Mouse (Mus musculus): Measurements from ENCODE around the gene Spo11.

Spo11 gene

DNA sequence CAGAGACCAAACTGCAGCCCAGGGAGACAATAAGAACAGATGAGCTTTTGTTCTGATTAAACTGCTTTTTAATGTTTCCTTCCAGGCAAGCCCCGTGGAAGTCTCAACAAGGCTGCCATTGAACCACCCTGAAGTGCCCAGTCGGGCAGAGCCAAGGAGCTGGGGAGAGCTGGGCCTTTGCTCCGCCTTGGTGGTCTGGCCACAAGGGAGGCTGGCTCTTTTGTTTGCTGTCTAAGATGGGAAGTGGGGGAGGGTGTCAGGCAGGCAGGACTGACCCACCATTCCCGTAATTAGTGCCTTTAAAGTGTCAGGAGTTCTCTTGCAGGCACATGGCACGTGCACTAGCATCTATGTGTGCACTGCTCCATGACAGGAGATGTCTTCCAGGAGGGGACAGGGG, 18.9 kb upstream of the Spo11 start:
- no peak for ATAC-seq (ENCODE audit: low TSS enrichment)

- peak; percentile 65; the same call in 1 of the 2 replicates for ATAC-seq (ENCODE audit: low TSS enrichment)
Measured at GRCm38 (mm10) chr2:172959006-172959768, 18.3 kb upstream of the Spo11 start.

DNA sequence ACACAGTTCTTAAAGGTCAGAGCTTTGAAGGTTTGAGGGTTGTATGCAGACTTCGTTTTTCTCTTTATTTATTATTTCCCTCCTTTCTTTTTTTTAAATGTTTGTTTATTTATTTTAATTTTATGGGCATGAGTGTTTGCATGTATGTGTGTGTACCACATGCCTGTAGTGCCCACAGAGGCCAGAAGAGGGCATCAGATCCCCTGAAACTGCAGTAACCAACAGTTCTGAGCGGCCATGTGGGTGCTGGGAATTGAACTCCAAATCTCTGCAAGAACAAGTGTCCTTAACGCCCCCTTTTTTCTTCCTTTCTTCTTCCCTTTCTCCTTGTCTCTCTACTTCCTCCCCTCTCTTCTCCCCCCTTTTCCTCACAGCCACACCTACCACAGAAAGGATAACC, 17.1 kb upstream of the Spo11 start:
- ATAC-seq (ENCODE audit: low TSS enrichment): no peak

DNA sequence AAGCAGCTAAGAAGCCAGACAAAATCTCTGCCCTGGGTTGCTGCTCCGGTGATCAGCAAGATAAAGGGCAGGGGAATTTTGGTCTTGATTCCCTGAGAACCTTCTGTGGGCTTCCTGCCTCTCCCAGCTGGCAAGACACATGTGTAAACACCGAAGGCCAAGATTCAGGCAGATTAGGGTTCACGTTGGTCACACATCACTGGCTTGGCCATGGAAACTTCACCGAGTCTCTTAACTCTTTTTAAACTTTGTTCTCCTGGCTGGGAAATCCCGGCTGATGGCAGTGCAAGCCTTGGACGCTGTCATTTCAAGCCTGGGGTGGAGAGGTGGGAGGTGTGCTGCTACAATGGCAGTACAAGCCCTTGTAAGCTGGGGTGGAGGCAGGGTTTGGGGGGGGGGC, 16.3 kb upstream of the Spo11 start:
- ATAC-seq (ENCODE audit: low TSS enrichment): no peak

DNA sequence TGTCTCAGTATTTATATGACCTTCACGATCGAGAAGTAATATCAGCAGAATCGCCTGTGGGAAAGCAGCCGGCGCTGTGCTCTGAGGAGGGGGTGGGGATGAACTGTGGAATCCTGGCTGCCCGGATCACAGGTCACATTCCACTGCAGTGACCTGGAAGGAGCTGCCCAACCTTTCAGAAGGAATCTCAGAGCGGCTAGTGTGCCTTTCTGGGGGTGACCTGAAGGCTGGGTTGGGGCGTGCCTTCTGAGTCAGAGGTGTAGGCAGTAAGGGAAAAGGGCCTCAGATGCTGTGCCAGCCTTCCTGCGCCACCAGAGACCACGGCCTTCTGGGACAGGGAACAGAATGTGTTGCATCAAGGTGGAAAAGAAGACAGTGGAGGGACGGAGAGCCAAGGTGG, 12.3 kb upstream of the Spo11 start:
- no peak for ATAC-seq (ENCODE audit: low TSS enrichment)

DNA sequence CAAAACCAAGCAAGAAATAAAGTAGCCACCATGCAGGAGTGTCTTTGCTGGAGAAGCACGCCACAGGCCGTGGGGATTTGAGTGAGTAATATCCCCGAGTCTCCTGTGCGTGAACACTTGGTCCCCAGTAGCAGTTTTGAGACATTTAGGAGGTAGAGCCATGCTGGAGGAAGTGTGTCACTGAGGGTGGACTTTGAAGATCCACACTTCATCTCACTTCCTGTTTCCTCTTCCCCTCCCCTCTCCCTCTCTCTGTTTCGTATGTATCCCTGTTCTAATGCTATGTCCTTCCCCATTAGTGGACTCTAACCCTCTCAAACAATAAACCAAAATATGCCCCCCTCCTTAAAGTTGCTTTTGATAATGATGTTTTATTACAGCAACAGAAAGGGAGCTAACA, 11.0 kb upstream of the Spo11 start:
- no peak for ATAC-seq (ENCODE audit: low TSS enrichment)

DNA sequence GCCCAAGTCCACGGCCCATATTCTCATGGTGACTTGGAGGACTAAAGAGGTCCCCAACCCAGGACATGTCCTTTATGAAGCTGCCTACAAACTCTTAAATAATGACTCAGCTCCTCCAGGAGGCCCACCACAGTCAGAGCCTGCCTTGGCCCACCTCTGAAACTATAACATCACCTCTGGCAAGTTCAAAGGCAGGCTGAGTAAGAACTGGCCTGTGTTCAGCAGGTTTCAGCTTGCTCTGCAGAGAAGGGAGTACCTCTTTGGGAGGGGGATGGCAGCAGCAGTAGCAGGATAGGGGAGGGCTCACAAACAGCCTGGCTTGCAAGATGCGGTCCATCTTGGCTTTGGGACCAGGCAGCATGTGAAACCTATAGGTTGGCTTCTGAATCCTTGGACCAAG, 5.6 kb upstream of the Spo11 start:
- ATAC-seq (ENCODE audit: low TSS enrichment): no peak

DNA sequence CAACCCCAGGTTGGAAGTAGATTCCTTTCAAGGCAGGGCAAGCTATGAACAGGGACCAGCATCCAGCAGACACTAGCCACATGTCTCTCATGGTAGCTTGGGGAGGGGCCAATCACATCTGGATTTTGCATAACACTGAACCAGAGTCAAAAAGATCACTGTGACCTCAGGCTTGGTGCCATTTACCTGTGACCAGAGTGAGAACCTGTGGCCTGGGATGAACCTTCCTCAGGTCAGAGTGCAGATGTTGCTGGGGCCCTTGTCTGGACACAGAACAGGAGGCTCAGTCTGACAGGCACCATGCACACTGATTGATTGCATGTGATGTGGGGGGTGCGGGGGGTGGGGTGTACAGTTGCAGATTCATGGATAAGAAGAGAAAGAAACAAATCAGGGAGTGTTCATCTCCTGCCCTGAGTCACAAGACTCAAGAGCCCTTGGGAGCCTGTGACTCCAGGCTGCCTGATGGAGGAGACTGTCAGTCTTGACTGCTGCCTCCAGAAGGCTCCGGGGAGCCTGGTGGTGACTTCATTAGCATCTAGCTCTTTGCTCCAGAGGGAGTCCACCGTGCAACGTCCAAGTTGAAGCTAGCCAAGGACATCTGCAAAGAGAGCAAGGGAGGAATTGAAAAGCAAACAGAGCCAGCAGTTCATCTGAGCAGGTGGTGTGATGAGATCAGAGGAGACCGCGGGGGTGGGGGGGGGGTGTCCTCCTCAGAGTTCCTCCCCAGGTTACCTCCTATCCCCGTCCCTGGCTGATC, 3.5 kb upstream of the Spo11 start:
- no peak for ATAC-seq (ENCODE audit: low TSS enrichment)

DNA sequence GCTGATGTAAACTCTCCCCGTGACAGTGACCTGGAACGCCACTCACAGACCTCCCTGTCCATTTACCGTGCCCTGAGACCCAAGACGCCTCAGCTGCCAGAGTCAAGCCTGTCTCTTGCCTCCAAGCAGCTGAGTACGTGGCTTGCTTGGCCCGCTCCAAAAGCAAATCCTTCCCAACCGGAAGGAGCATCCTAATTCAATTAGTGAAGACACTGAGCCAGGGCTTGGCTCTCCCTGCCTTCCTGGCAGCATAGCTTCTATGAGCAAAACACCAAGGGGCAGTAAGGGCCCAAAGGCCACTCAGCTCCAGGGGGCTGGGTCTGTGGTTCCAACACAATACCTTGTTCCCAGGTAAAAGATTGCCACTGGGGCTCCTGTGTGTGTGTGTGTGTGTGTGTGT, 2.8 kb upstream of the Spo11 start:
- ATAC-seq (ENCODE audit: low TSS enrichment): no peak

GRCm38 (mm10) chr2:172975159-172975558, 2.3 kb upstream of the Spo11 start:
- ATAC-seq (ENCODE audit: low TSS enrichment): no peak

DNA sequence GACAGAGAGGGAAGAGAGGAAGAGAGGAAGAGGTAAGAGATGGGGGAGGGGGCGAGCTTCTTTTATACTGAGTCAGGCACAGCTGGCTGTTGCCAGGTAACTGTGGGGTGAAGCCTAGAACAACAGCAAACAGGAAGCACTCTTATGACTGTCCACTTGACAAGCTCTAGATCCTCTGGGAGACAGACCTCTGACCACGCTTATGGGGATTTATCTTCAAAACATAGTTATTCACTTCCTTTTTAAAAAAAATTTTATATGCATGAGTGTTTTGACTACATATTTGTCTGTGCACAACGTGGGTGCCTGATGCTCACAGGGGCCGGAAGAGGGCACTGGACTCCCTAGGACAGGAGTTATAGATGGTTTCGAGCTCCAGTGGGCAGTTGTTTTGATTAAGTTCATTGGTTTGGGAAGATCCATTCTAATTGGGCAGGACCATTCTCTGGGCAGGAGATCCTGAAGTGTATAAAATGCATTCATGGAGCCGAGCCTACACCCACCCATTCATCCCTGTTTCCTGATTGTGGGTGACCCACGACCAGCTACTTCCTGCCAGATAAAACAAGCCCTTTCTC, 750 bp upstream of the Spo11 start:
- no peak for ATAC-seq (ENCODE audit: low TSS enrichment)

- ATAC-seq (ENCODE audit: low TSS enrichment): no peak
Measured at GRCm38 (mm10) chr2:172978131-172978633, 682 bp downstream of the Spo11 start.

DNA sequence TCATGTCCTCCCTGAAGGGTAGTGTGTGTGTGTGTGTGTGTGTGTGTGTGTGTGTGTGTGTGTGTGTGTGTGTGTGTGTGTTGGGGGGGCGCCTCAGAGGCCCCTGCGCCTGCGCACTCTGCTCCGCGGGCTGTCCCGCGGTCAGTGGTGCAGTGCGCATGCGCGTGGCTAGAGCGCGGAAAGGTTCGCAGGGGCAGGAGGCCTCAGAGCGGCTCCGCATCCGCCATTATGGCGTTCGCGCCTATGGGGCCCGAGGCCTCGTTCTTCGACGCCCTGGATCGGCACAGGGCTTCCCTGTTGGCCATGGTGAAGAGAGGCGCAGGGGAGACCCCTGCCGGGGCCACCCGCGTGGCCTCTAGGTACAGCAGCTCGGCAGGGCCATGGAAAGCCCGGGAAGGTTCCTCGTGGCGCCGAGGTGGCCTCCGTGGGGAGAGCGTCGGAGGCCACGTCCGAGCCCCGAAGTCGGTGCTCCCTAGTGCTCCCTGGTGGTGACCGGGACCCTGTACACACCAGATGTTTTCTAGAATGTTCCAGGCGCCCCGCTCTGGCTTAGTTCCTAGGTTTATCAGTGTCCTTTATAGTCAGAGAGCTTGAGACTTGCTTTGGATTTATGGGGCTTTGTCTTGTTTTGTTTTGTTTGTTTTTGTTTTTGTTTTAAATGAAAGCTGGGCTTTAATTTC, 2.3 kb downstream of the Spo11 start:
- ATAC-seq (ENCODE audit: low TSS enrichment): no peak

- ATAC-seq (ENCODE audit: low TSS enrichment): peak; percentile 55; the same call in 1 of the 2 replicates
Measured at GRCm38 (mm10) chr2:172982776-172983561, 5.5 kb downstream of the Spo11 start.

GRCm38 (mm10) chr2:172990161-172990560, 12.7 kb downstream of the Spo11 start:
- no peak for ATAC-seq (ENCODE audit: low TSS enrichment)

- no peak for ATAC-seq (ENCODE audit: low TSS enrichment)
Measured at GRCm38 (mm10) chr2:172996207-172996606, 18.7 kb downstream of the Spo11 start.

DNA sequence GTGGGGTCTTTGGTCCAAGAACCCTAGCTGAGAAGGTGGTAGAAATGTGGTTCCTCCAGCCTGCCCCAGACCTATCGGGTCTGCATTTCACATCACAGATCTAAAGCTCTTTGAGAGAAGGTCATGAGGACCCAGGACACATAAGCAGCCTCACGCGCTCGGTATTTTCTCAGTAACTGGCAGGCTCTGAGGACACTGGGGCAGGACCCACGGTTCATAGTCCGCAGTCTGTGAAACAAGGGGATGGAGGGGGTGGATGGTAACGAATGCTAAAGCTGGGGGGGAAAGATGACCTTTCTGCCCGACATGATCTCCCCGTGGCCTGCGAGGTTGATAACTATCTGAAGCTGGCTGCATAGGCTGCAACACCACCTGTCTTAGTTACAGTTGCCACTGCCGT, 20.2 kb downstream of the Spo11 start:
- no peak for ATAC-seq (ENCODE audit: low TSS enrichment)

DNA sequence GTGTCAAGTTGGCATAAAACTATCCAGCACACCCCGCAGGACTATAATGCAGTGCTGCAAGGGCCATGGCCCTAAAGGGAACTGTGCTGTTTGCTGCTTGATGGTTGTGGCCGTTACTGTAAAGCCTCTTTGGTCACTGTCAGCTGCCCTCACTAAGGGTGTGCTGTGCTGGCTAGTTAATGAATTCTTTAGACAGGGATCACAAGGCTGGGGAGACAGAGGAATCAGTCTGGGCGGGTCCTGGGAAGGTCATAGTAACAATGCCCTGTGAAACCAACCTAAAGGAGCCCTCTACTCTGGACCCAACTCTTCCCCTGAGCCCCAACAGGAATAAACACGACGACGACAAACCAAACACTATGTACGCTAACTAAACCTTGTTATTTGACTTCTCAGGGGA, 21.0 kb downstream of the Spo11 start:
- no peak for ATAC-seq (ENCODE audit: low TSS enrichment)

DNA sequence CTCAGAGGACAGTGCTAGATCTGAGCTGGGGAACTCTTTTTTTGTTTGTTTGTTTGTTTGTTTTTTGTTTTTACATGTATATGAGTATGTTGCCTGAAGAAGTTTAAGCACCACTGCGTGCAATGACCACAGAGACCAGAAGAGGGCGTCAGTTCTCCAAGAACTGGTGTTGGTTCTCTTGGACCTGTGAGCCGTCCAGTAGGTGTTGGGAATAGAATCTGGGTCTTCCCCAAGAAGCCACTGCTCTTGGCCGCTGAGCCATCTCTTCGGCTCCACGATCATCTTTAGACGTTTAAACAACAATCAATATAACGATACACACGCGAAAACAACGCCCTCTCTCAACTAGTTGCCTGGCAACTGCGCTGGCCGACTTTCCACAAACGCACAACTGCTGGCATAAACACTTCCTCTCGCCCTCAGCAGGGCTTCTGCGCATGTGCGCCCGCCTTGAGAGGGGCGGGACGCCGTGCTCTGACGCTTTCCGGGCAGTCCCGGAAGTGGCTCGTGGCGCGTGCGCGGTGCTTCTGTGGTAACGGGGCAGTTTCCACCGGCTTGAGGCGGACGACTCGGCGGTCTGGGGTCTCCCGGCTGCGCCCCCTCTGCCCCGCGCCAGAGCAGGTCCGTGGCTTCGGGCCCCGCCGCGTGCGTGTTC, 22.3 kb downstream of the Spo11 start, which contains the start of gene Rae1:
TSS of gene Rae1 (plus strand) at position 488 of the 655 bp plus-strand sequence.
- peak; percentile 95 for ATAC-seq (ENCODE audit: low TSS enrichment)

GRCm38 (mm10) chr2:173000285-173000652, 22.8 kb downstream of the Spo11 start:
- peak; percentile 75 for ATAC-seq (ENCODE audit: low TSS enrichment)

- peak; percentile 31; the same call in 1 of the 2 replicates for ATAC-seq (ENCODE audit: low TSS enrichment)
Measured at GRCm38 (mm10) chr2:173000921-173001320, 23.4 kb downstream of the Spo11 start.
